Mouse (Mus musculus) brain, adult 10 weeks (tissue): ENCODE results near the gene Asb13. TPM values are rescaled to one million over a fixed set of nuclear protein-coding genes. Genes with fewer than 3 reads are reported as not detected.

Source experiments
- polyA plus RNA-seq: library from polyadenylated mRNA; stranded (reverse); fragments of 350-450 nt; fragmentation: Illumina TruSeq; extraction: RNeasy Lipid Tissue Mini Kit (QIAGEN cat#74804); gene quantifications from one replicate; pipeline ENCODE4 v1.2.3, GENCODE M21; 2015; ENCODE audit warnings: low read depth, low replicate concordance

Asb13 gene
- 36.3 TPM for polyA plus RNA-seq

GRCm38 (mm10) chr13:3633895-3634811, at the start of gene Asb13:
TSS of gene Asb13 (plus strand) at chr13:3634032.

GRCm38 (mm10) chr13:3610795-3611438, 22.9 kb upstream of the Asb13 start, which contains the start of gene Fam208b:
TSS of gene Fam208b (minus strand) at chr13:3611108.

Other genes starting within 250 kb of the Asb13 start
- gene Gdi2, start 96.0 kb upstream of the Asb13 start, polyA plus RNA-seq: 393 TPM
- gene Fam208b, start 22.9 kb upstream of the Asb13 start, polyA plus RNA-seq: 13.9 TPM
- not detected for gene Calml3, start 170.3 kb downstream of the Asb13 start, polyA plus RNA-seq
- not detected for gene Calm4, start 203.7 kb downstream of the Asb13 start, polyA plus RNA-seq
- gene Calm5, start 220.1 kb downstream of the Asb13 start, polyA plus RNA-seq: not detected